Mouse (Mus musculus): ENCODE measurements around the gene Rgs7.

DNA sequence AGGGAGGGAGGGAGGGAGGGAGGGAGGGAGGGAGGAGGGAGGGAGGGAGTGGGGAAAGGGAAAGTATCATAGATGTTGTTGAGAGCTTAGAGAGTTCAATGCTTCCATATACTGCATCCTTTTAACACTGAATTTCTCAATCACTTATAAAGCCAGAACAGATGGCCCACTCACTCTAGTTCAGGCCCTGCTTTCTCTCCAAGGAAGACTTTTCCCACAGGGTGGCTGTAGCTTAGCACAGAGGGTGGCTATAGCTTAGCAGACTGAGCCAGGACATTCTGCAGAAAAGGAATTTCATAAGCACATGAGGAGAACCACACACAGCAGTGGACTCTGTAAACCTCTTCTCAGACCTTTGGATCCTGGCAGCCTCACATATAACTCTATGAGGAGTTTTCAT is 119.7 kb downstream of the Rgs7 start:
- TF ChIP-seq CTCF (IDR thresholded peaks at IDR 0.05; ENCODE audit: borderline replicate concordance, control insufficient read depth, extremely low read depth, insufficient read depth, low read length, poor library complexity) (no peak), POLR2A (IDR thresholded peaks at IDR 0.05; ENCODE audit: control insufficient read depth, extremely low read depth, insufficient read depth, low read length, poor library complexity) (no peak)
